Mouse (Mus musculus) kidney, embryonic 15.5 days (tissue): ENCODE data around the gene Rpusd1. TPM values are rescaled to one million over a fixed set of nuclear protein-coding genes. Genes with fewer than 3 reads are reported as not detected.
"Not testable (repeated sequence)": the region's sequence is repeated elsewhere in the genome, so short reads cannot be mapped to it uniquely, and the experiment has no call there.

Source experiments
- ATAC-seq: fragments of 200-750 bp; cut with Nextera tagmentation; replicated peaks from 2 replicates; pipeline ENCODE4 v1.8.0; 2017; ENCODE audit warnings: moderate TSS enrichment; ENCODE audit not compliant: low FRiP score
- H3K27ac ChIP-seq: fragments of 300-500 bp; sonication (generic); 2 replicates; pipeline ENCODE4 v1.5.1; 2015; ENCODE audit warnings: mild to moderate bottlenecking, inconsistent platforms
- H3K27me3 ChIP-seq: fragments of 300-500 bp; sonication (generic); 2 replicates; pipeline ENCODE4 v1.6.1; 2015; ENCODE audit warnings: inconsistent platforms
- H3K36me3 ChIP-seq: fragments of 300-500 bp; sonication (generic); 2 replicates; pipeline ENCODE4 v1.6.1; 2015; ENCODE audit warnings: inconsistent platforms
- H3K4me1 ChIP-seq: fragments of 300-500 bp; sonication (generic); 2 replicates; pipeline ENCODE4 v1.6.1; 2015; ENCODE audit warnings: inconsistent platforms
- H3K4me2 ChIP-seq: fragments of 300-500 bp; sonication (generic); 2 replicates; pipeline ENCODE4 v1.6.1; 2015; ENCODE audit warnings: moderate library complexity, mild to moderate bottlenecking, inconsistent platforms
- H3K4me3 ChIP-seq: fragments of 300-500 bp; sonication (generic); replicated peaks from 2 replicates; pipeline ENCODE4 v1.5.1; 2015; ENCODE audit warnings: mild to moderate bottlenecking, inconsistent platforms
- H3K9ac ChIP-seq: fragments of 300-500 bp; sonication (generic); 2 replicates; pipeline ENCODE4 v1.6.1; 2015; ENCODE audit warnings: mild to moderate bottlenecking, inconsistent platforms
- H3K9me3 ChIP-seq: fragments of 300-500 bp; sonication (generic); replicated peaks from 2 replicates; pipeline ENCODE4 v1.6.1; 2016; ENCODE audit warnings: inconsistent platforms
- WGBS: fragments of 180-500 bp; shearing (Covaris S2); methylation state at CpG from one replicate; pipeline ENCODE4 v1.1.7; 2015; ENCODE audit warnings: mixed read lengths; 5-methylcytosine and 5-hydroxymethylcytosine counted together
- polyA plus RNA-seq: library from polyadenylated mRNA; unstranded; fragments of >200 nt; fragmentation: Nextera tagmentation; extraction: Ambion mirVana; gene quantifications from 2 replicates; pipeline ENCODE4 v1.2.1, GENCODE M21; 2015

Gene Rpusd1
- polyA plus RNA-seq, 1 experiment from 2014 or later: 20.7 TPM

GRCm38 (mm10) chr17:25741471-25741870, 14.0 kb downstream of the Rpusd1 start:
- H3K9me3 ChIP-seq, H3K27ac ChIP-seq, H3K4me1 ChIP-seq, H3K4me2 ChIP-seq, H3K4me3 ChIP-seq, H3K9ac ChIP-seq, H3K36me3 ChIP-seq, H3K27me3 ChIP-seq, ATAC-seq: not testable (repeated sequence)
- 78% methylated on average over 12 of the region's 12 CpGs for WGBS

GRCm38 (mm10) chr17:25743831-25744230, 16.4 kb downstream of the Rpusd1 start:
- 90% methylated on average over 9 of the region's 9 CpGs for WGBS
- Histone ChIP-seq H3K4me3 (no peak overlapping the region), H3K4me1 (no peaks in the 10 kb centered on the region), H3K9me3 (no peaks in the 10 kb centered on the region), H3K4me2 (no peak overlapping the region), H3K27me3 (no peaks in the 10 kb centered on the region), H3K9ac (no peak overlapping the region), H3K36me3 (no peaks in the 10 kb centered on the region), H3K27ac (no peak overlapping the region)
- ATAC-seq: no peak

DNA sequence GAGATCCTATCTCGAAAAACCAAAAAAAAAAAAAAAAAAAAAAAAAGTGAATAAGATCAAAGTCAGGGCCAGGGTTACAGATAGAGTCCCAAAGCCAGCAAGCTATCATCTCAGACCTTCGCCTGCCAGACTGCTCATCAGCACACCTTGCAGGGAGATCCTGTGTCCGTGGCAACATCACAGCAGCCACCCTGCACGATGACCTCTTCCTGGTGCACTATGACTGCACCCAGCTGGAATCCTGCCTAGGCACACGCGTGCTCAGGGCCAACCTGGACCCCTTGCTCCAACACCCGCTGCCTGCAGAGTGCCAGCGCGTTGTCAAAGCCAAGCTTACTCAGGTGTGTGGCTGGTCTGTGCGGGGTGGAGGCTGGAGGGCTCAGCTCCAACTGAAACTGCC, 16.8 kb downstream of the Rpusd1 start:
- Histone ChIP-seq H3K27me3 (no peaks in the 10 kb centered on the region), H3K4me2 (no peak overlapping the region), H3K36me3 (no peaks in the 10 kb centered on the region), H3K4me3 (no peak overlapping the region), H3K4me1 (no peaks in the 10 kb centered on the region), H3K9me3 (no peaks in the 10 kb centered on the region), H3K9ac (no peak overlapping the region), H3K27ac (no peak overlapping the region)
- WGBS: 80% methylated on average over 10 of the region's 10 CpGs
- ATAC-seq: no peak

- Histone ChIP-seq H3K36me3 (no peaks in the 10 kb centered on the region), H3K4me1 (peaks cover 7% of the 10 kb centered on the region), H3K9me3 (no peaks in the 10 kb centered on the region), H3K4me3 (no peak overlapping the region), H3K27ac (no peak overlapping the region), H3K4me2 (no peak overlapping the region), H3K9ac (no peak overlapping the region), H3K27me3 (no peaks in the 10 kb centered on the region)
- no peak for ATAC-seq
- 85% methylated on average over 4 of the region's 4 CpGs for WGBS
Observed at GRCm38 (mm10) chr17:25748238-25748637, 20.8 kb downstream of the Rpusd1 start.

GRCm38 (mm10) chr17:25749314-25749713, 21.8 kb downstream of the Rpusd1 start:
- Histone ChIP-seq H3K27me3 (no peaks in the 10 kb centered on the region), H3K9me3 (no peaks in the 10 kb centered on the region), H3K9ac (no peak overlapping the region), H3K4me1 (peaks cover 7% of the 10 kb centered on the region), H3K36me3 (no peaks in the 10 kb centered on the region), H3K4me3 (no peak overlapping the region), H3K27ac (no peak overlapping the region), H3K4me2 (no peak overlapping the region)
- 83% methylated on average over 6 of the region's 6 CpGs for WGBS
- no peak for ATAC-seq

DNA sequence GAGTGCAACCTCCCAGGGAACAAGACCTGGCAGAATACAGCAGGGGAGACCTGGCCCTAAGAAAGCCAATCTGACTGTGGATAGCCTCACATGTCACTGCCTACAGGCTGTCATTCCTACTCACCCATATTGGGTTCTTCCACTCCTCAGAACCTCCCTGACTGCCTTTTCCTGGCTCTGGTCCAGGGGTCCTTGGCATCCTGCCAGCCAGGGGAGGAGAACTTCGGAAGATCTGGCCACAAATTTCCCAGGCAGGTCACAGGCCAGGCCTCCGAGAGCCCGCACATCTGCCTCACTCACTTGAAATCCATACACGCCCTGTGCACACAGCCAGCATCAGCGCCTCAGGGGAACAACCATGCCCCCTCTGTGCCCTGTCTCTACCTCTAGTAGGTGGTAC, 24.0 kb downstream of the Rpusd1 start:
- H3K9ac ChIP-seq: no peak overlapping the region

GRCm38 (mm10) chr17:25754241-25754640, 26.8 kb downstream of the Rpusd1 start, which contains the start of gene Msln:
TSS of gene Msln (minus strand) at chr17:25754378.
- Histone ChIP-seq H3K9me3 (no peaks in the 10 kb centered on the region), H3K27me3 (no peaks in the 10 kb centered on the region), H3K4me1 (peaks cover 25% of the 10 kb centered on the region), H3K36me3 (no peaks in the 10 kb centered on the region), H3K27ac (no peak within 1 kb of the TSS), H3K4me2 (no peak within 1 kb of the TSS), H3K9ac (no peak within 1 kb of the TSS), H3K4me3 (no peak within 1 kb of the TSS)
- 85% methylated on average over 9 of the region's 9 CpGs for WGBS
- no peak; the same call in 1 of the 2 replicates for ATAC-seq

More for the DNA sequence above, 24.0 kb downstream of the Rpusd1 start:
- no peak overlapping the region for H3K4me3 ChIP-seq
- ATAC-seq: no peak
- 26% methylated on average over 5 of the region's 5 CpGs for WGBS
- H3K36me3 ChIP-seq: no peaks in the 10 kb centered on the region
- H3K9me3 ChIP-seq: no peaks in the 10 kb centered on the region
- no peak overlapping the region for H3K4me2 ChIP-seq
- H3K27ac ChIP-seq: no peak overlapping the region
- H3K4me1 ChIP-seq: peaks cover 20% of the 10 kb centered on the region
- H3K27me3 ChIP-seq: no peaks in the 10 kb centered on the region

- Histone ChIP-seq H3K4me3 (no peak overlapping the region), H3K9ac (no peak overlapping the region), H3K27ac (no peak overlapping the region), H3K4me2 (no peak overlapping the region), H3K27me3 (no peaks in the 10 kb centered on the region), H3K4me1 (peaks cover 25% of the 10 kb centered on the region), H3K9me3 (no peaks in the 10 kb centered on the region), H3K36me3 (no peaks in the 10 kb centered on the region)
- 89% methylated on average over 4 of the region's 4 CpGs for WGBS
- ATAC-seq: no peak
Observed at GRCm38 (mm10) chr17:25755086-25755485, 27.6 kb downstream of the Rpusd1 start.

GRCm38 (mm10) chr17:25755627-25756377, 28.3 kb downstream of the Rpusd1 start:
- no peak overlapping the region for H3K9ac ChIP-seq
- no peaks in the 10 kb centered on the region for H3K9me3 ChIP-seq
- H3K4me2 ChIP-seq: no peak overlapping the region
- H3K36me3 ChIP-seq: no peaks in the 10 kb centered on the region
- H3K27ac ChIP-seq: no peak overlapping the region
- WGBS: 22% methylated on average over 4 of the region's 4 CpGs
- no peak overlapping the region for H3K4me3 ChIP-seq
- 0 out of 2 replicates have a peak, but pooled peaks have one; percentile 49 for ATAC-seq
- H3K27me3 ChIP-seq: no peaks in the 10 kb centered on the region
- peaks cover 25% of the 10 kb centered on the region for H3K4me1 ChIP-seq

GRCm38 (mm10) chr17:25756378-25757242, 29.1 kb downstream of the Rpusd1 start:
- 0 out of 2 replicates have a peak, but pooled peaks have one; percentile 10 for ATAC-seq
- H3K4me2 ChIP-seq: no peak overlapping the region
- H3K9me3 ChIP-seq: no peaks in the 10 kb centered on the region
- H3K27me3 ChIP-seq: no peaks in the 10 kb centered on the region
- no peak overlapping the region for H3K9ac ChIP-seq
- H3K4me3 ChIP-seq: no peak overlapping the region
- 74% methylated on average over 9 of the region's 9 CpGs for WGBS
- no peaks in the 10 kb centered on the region for H3K36me3 ChIP-seq
- peaks cover 20% of the 10 kb centered on the region for H3K4me1 ChIP-seq
- H3K27ac ChIP-seq: no peak overlapping the region

DNA sequence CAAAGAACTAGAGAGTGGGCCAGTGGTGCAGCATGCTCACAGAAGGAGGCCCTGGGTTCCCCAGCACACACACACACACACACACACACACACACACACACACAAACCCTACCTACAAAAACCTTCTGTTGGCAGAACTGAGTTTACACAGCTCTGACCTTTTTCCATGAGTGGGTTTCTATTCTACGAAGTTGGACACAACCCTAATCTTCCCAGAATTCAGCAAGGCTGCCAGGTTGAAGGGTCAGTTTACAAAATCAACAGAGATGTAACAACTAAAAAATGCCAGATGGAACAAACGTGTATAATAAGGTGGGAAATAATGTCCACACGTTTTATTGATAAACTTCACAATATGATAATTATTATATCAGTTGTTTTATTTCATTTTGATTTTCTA, 30.2 kb downstream of the Rpusd1 start:
- Histone ChIP-seq H3K9me3 (no peaks in the 10 kb centered on the region), H3K4me1 (peaks cover 18% of the 10 kb centered on the region; the same call in 1 of the 2 replicates), H3K27me3 (no peaks in the 10 kb centered on the region), H3K27ac (no peak overlapping the region), H3K4me2 (no peak overlapping the region), H3K9ac (no peak overlapping the region), H3K4me3 (no peak overlapping the region), H3K36me3 (no peaks in the 10 kb centered on the region)
- no peak for ATAC-seq
- 49% methylated on average over 3 of the region's 3 CpGs for WGBS

- Histone ChIP-seq H3K36me3 (no peaks in the 10 kb centered on the region), H3K4me2 (no peak overlapping the region), H3K27ac (no peak overlapping the region), H3K9me3 (no peaks in the 10 kb centered on the region), H3K9ac (no peak overlapping the region), H3K27me3 (no peaks in the 10 kb centered on the region), H3K4me3 (no peak overlapping the region), H3K4me1 (peaks cover 17% of the 10 kb centered on the region; the same call in 1 of the 2 replicates)
- ATAC-seq: no peak
- 76% methylated on average over 8 of the region's 8 CpGs for WGBS
Observed at GRCm38 (mm10) chr17:25760148-25760547, 32.7 kb downstream of the Rpusd1 start.
